ENCODE assay signal across 8 mouse cellular contexts in the genomic region with DNA sequence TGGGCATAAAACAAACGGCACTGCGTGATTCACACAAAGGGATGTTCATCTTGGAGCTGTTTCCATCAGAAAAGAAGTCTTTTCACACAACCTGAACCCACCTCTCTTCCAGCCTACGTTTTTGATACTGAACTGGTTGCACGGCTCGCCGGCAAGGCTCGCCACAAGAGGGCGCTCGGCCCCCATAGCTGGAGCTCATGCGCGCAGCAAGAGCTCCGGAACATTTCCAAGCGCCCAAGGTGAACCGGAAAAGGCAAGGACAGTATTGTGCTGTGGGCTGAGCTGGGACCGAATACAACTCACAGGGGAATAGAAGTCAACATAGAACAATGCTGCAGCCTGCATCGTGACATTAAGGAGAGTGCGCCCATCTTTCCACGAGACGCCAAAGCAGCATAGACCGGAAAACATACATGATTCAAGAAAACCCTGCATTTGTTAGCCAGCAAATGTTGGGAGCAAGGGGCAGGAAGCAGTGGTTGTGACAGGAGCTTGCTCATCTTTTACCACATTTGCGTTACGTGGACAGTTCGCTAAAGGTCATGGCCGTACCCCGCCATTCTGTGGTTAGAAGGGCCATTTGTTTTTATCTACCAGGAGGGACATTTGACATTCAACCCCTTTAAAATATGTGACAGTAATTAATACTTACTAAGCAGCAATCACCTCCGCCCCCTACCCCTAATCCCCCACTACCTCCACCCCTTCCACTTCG. TPM values are rescaled to one million over a fixed set of nuclear protein-coding genes. Genes with fewer than 3 reads are reported as not detected.
DNase-seq lines count a peak whose midpoint lies in the region; ATAC-seq and TF ChIP-seq lines count a peak whose summit lies in the region.

No protein-coding gene starts in this region.

- peak overlapping the region; percentile 39 for H3K9ac ChIP-seq in hindbrain, embryonic 16.5 days (ENCODE audit: low read depth, low read length)

- H3K27me3 ChIP-seq in hindbrain, embryonic 16.5 days (replicated peaks; ENCODE audit: control insufficient read depth, insufficient read depth, low read length): no peaks in the 10 kb centered on the region; the same call in 1 of the 2 replicates

- intact Hi-C loops in gastrocnemius, adult 2 months (cut with DNase I): loop anchor here (1.0 kb wide), 1 partner anchor 453 kb away; no protein-coding TSS in a partner anchor

- 10% methylated on average over 27 of the region's 27 CpGs for WGBS in hindbrain, embryonic 16.5 days

- H3K9me3 ChIP-seq in hindbrain, embryonic 16.5 days (ENCODE audit: control insufficient read depth, low read length): no peaks in the 10 kb centered on the region

- ATAC-seq in hindbrain, embryonic 16.5 days: peak; percentile 86

- no peak overlapping the region for H3K27ac ChIP-seq in gastrocnemius, adult 2 months
- no peak overlapping the region for H3K27ac ChIP-seq in hindbrain, embryonic 16.5 days (ENCODE audit: low read depth, low read length)

- peak overlapping the region; percentile 58 for H3K4me3 ChIP-seq in gastrocnemius, adult 2 months
- H3K4me3 ChIP-seq in hindbrain, embryonic 16.5 days (ENCODE audit: low read length): peak overlapping the region; percentile 28

- DNase-seq in T-cell, adult 2 months (ENCODE audit: low spot score): peak; percentile 61
- DNase-seq in cerebellum, postnatal 36 days: peak; percentile 91 to 92
- peak; percentile 90 for DNase-seq in gastrocnemius, adult 2 months
- peak; percentile 86 for DNase-seq in left cerebral cortex, adult 11 months (ENCODE audit: low spot score)
- DNase-seq in lung, postnatal 36 days: peak; percentile 89
- DNase-seq in right cerebral cortex, postnatal 10 days (ENCODE audit: low spot score in 2 of 2): peak; percentile 90 to 95
- DNase-seq in urinary bladder, postnatal 14 days (ENCODE audit: low spot score): peak; percentile 90

- H3K36me3 ChIP-seq in hindbrain, embryonic 16.5 days (ENCODE audit: control insufficient read depth, insufficient read depth, low read length): no peaks in the 10 kb centered on the region

- H3K4me2 ChIP-seq in hindbrain, embryonic 16.5 days (ENCODE audit: low read length): peak overlapping the region; percentile 57

- TF ChIP-seq CTCF in gastrocnemius, adult 2 months (IDR thresholded peaks at IDR 0.05): peak; percentile 99

- 0 out of 2 replicates have a peak, but pooled peaks cover 2% of the 10 kb centered on the region for H3K4me1 ChIP-seq in hindbrain, embryonic 16.5 days (ENCODE audit: control insufficient read depth, insufficient read depth, low read depth, low read length)

RNA-seq across cellular contexts. Expression of a gene that starts 53.3 kb away (rescaled TPM):
- total RNA-seq in gastrocnemius, adult 2 months (2021): not detected
- 2.5 and 2.8 TPM in 2 replicates for polyA plus RNA-seq in hindbrain, embryonic 16.5 days (2015; fragmentation: Nextera tagmentation; extraction: Ambion mirVana)
